Mouse (Mus musculus) MEL (cell line): Measurements from ENCODE around the gene Ttc29. TPM values are rescaled to one million over a fixed set of nuclear protein-coding genes. Genes with fewer than 3 reads are reported as not detected.

Source experiments
- DNase-seq: peaks from one replicate; pipeline ENCODE4 v3.0.0; 2011; ENCODE audit warnings: low read depth, low spot score
- H3K27ac ChIP-seq: 2 replicates; pipeline ENCODE4 v1.5.1; 2012; ENCODE audit warnings: low read depth, mild to moderate bottlenecking, control low read depth, low read length, moderate library complexity; ENCODE audit not compliant: control insufficient read depth
- H3K27me3 ChIP-seq, 2 experiments: fragments of 150-350 bp in 1 of 2; sonication (generic) in 1 of 2; 2 replicates each; pipeline ENCODE4 v1.6.1; 2012; ENCODE audit warnings: low read length in 2 of 2, mild to moderate bottlenecking in 2 of 2, improper control_type of control experiment in 1 of 2, moderate library complexity in 1 of 2; ENCODE audit not compliant: insufficient read depth in 2 of 2, control insufficient read depth in 1 of 2
- H3K36me3 ChIP-seq, 2 experiments: 2 replicates each; pipeline ENCODE4 v1.6.1; 2012 to 2014; ENCODE audit warnings: low read length in 2 of 2, improper control_type of control experiment in 1 of 2, inconsistent platforms in 1 of 2, mild to moderate bottlenecking in 1 of 2; ENCODE audit not compliant: insufficient read depth in 2 of 2, control insufficient read depth in 1 of 2
- H3K4me1 ChIP-seq, 2 experiments: fragments of 150-350 bp in 1 of 2; sonication (generic) in 1 of 2; 2 replicates each; pipeline ENCODE4 v1.6.1; 2012; ENCODE audit warnings: low read length in 2 of 2, improper control_type of control experiment in 1 of 2, mild to moderate bottlenecking in 1 of 2; ENCODE audit not compliant: insufficient read depth in 2 of 2, control insufficient read depth in 1 of 2
- H3K4me3 ChIP-seq, 2 experiments: fragments of 150-350 bp in 1 of 2; sonication (generic) in 1 of 2; 2 replicates each; pipeline ENCODE4 v1.5.1; 2012; ENCODE audit warnings: low read depth in 2 of 2, low read length in 2 of 2, mild to moderate bottlenecking in 2 of 2, moderate library complexity in 2 of 2, control low read depth in 1 of 2, improper control_type of control experiment in 1 of 2; ENCODE audit not compliant: control insufficient read depth in 1 of 2, insufficient read depth in 1 of 2
- H3K79me2 ChIP-seq: 2 replicates; pipeline ENCODE4 v1.6.1; 2012; ENCODE audit warnings: mild to moderate bottlenecking, low read length, moderate library complexity; ENCODE audit not compliant: control insufficient read depth, poor library complexity, insufficient read depth
- H3K9ac ChIP-seq: 2 replicates; pipeline ENCODE4 v1.6.1; 2012; ENCODE audit warnings: low read depth, mild to moderate bottlenecking, control low read depth, low read length, moderate library complexity; ENCODE audit not compliant: control insufficient read depth, poor library complexity, severe bottlenecking
- H3K9me3 ChIP-seq: fragments of 150-350 bp; sonication (generic); replicated peaks from 2 replicates; pipeline ENCODE4 v1.6.1; 2012; ENCODE audit warnings: mild to moderate bottlenecking, low read length, improper control_type of control experiment, moderate library complexity; ENCODE audit not compliant: insufficient read depth
- BHLHE40 ChIP-seq: IDR thresholded peaks from 2 replicates; pipeline ENCODE4 v1.6.1; 2012; ENCODE audit warnings: low read depth, mild to moderate bottlenecking, inconsistent platforms, low read length, improper control_type of control experiment, borderline replicate concordance
- CHD1 ChIP-seq: IDR thresholded peaks from 2 replicates; pipeline ENCODE4 v1.6.1; 2012; ENCODE audit warnings: low read depth, mild to moderate bottlenecking, inconsistent platforms, low read length, improper control_type of control experiment
- CTCF ChIP-seq, 3 experiments: IDR thresholded peaks in 2 of 3; conservative IDR thresholded peaks in 1 of 3; 2 replicates each; pipeline ENCODE4 v1.5.1; 2011 to 2012; ENCODE audit warnings: low read length in 3 of 3, low read depth in 2 of 3, mild to moderate bottlenecking in 2 of 3, improper control_type of control experiment in 1 of 3, inconsistent platforms in 1 of 3, mixed read lengths in 1 of 3, moderate library complexity in 1 of 3; ENCODE audit not compliant: control insufficient read depth in 1 of 3, insufficient read depth in 1 of 3, poor library complexity in 1 of 3, severe bottlenecking in 1 of 3
- ELF1 ChIP-seq: IDR thresholded peaks from 2 replicates; pipeline ENCODE4 v1.6.1; 2014; ENCODE audit warnings: low read depth, mild to moderate bottlenecking, inconsistent platforms, low read length, improper control_type of control experiment, moderate library complexity
- EP300 ChIP-seq, 2 experiments: IDR thresholded peaks; 2 replicates each; pipeline ENCODE4 v1.6.1; 2011; ENCODE audit warnings: improper control_type of control experiment in 2 of 2, low read length in 2 of 2, low read depth in 1 of 2, mild to moderate bottlenecking in 1 of 2
- ETS1 ChIP-seq: IDR thresholded peaks from 2 replicates; pipeline ENCODE4 v1.6.1; 2012; ENCODE audit warnings: low read depth, mild to moderate bottlenecking, inconsistent platforms, low read length, improper control_type of control experiment, moderate library complexity
- GABPA ChIP-seq: IDR thresholded peaks from 2 replicates; pipeline ENCODE4 v1.6.1; 2012; ENCODE audit warnings: low read depth, mild to moderate bottlenecking, inconsistent platforms, low read length, improper control_type of control experiment, moderate library complexity
- GATA1 ChIP-seq: IDR thresholded peaks from 2 replicates; pipeline ENCODE4 v1.6.1; 2011; ENCODE audit warnings: low read depth, low read length, improper control_type of control experiment
- HCFC1 ChIP-seq: IDR thresholded peaks from 2 replicates; pipeline ENCODE4 v1.6.1; 2012; ENCODE audit warnings: low read depth, mild to moderate bottlenecking, inconsistent platforms, low read length, improper control_type of control experiment, moderate library complexity
- JUND ChIP-seq: IDR thresholded peaks from 2 replicates; pipeline ENCODE4 v1.6.1; 2011; ENCODE audit warnings: low read depth, mild to moderate bottlenecking, improper control_type of control experiment, low read length
- KAT2A ChIP-seq: conservative IDR thresholded peaks from 2 replicates; pipeline ENCODE4 v1.6.1; 2012; ENCODE audit warnings: low read depth, low read length, improper control_type of control experiment, inconsistent platforms
- MAX ChIP-seq: IDR thresholded peaks from 2 replicates; pipeline ENCODE4 v1.6.1; 2011; ENCODE audit warnings: low read length, improper control_type of control experiment
- MAZ ChIP-seq: IDR thresholded peaks from 2 replicates; pipeline ENCODE4 v1.6.1; 2012; ENCODE audit warnings: low read depth, mild to moderate bottlenecking, inconsistent platforms, low read length, improper control_type of control experiment
- MEF2A ChIP-seq: IDR thresholded peaks from 2 replicates; pipeline ENCODE4 v1.6.1; 2014; ENCODE audit warnings: low read depth, mild to moderate bottlenecking, inconsistent platforms, low read length, improper control_type of control experiment; ENCODE audit not compliant: poor library complexity, insufficient replicate concordance, severe bottlenecking; ENCODE audit errors: extremely low read depth
- MYC ChIP-seq: IDR thresholded peaks from 2 replicates; pipeline ENCODE4 v1.6.1; 2011; ENCODE audit warnings: low read depth, mild to moderate bottlenecking, low read length, improper control_type of control experiment, moderate library complexity
- NELFE ChIP-seq: IDR thresholded peaks from 2 replicates; pipeline ENCODE4 v1.6.1; 2011; ENCODE audit warnings: low read depth, low read length, improper control_type of control experiment
- POLR2A ChIP-seq, 2 experiments: IDR thresholded peaks; 2 replicates each; pipeline ENCODE4 v1.6.1; 2011 to 2012; ENCODE audit warnings: low read length in 2 of 2, mild to moderate bottlenecking in 2 of 2, control low read depth in 1 of 2, improper control_type of control experiment in 1 of 2, low read depth in 1 of 2, moderate library complexity in 1 of 2; ENCODE audit not compliant: control insufficient read depth in 1 of 2, insufficient read depth in 1 of 2, poor library complexity in 1 of 2
- RAD21 ChIP-seq: IDR thresholded peaks from 2 replicates; pipeline ENCODE4 v1.6.1; 2011; ENCODE audit warnings: mild to moderate bottlenecking, low read depth, low read length, improper control_type of control experiment
- RCOR1 ChIP-seq: IDR thresholded peaks from 2 replicates; pipeline ENCODE4 v1.6.1; 2012; ENCODE audit warnings: low read depth, mild to moderate bottlenecking, inconsistent platforms, low read length, improper control_type of control experiment
- TBP ChIP-seq: IDR thresholded peaks from 2 replicates; pipeline ENCODE4 v1.8.0; 2011; ENCODE audit warnings: low read depth, low read length, improper control_type of control experiment
- TCF12 ChIP-seq: IDR thresholded peaks from 2 replicates; pipeline ENCODE4 v1.6.1; 2014; ENCODE audit warnings: low read depth, mild to moderate bottlenecking, inconsistent platforms, low read length, improper control_type of control experiment, moderate library complexity
- USF1 ChIP-seq: IDR thresholded peaks from 2 replicates; pipeline ENCODE4 v1.6.1; 2014; ENCODE audit warnings: low read depth, mild to moderate bottlenecking, inconsistent platforms, low read length, improper control_type of control experiment, moderate library complexity
- ZC3H11A ChIP-seq: IDR thresholded peaks from 2 replicates; pipeline ENCODE4 v1.6.1; 2012; ENCODE audit warnings: low read depth, mild to moderate bottlenecking, inconsistent platforms, low read length, improper control_type of control experiment
- ZMIZ1 ChIP-seq: IDR thresholded peaks from 2 replicates; pipeline ENCODE4 v1.6.1; 2012; ENCODE audit warnings: low read depth, mild to moderate bottlenecking, inconsistent platforms, low read length, improper control_type of control experiment, moderate library complexity
- polyA plus RNA-seq, 2 experiments: library from polyadenylated mRNA; stranded (reverse) in 1 of 2; unstranded in 1 of 2; fragments of >175 nt in 1 of 2; fragments of >200 nt in 1 of 2; gene quantifications; 2 replicates each; pipeline versions ENCODE4 v1.2.1 to v1.2.4; 2012; ENCODE audit warnings: low replicate concordance in 2 of 2, low read depth in 1 of 2; ENCODE audit not compliant: insufficient read length in 2 of 2, insufficient read depth in 1 of 2, missing spikeins in 1 of 2
- total RNA-seq: library from RNA; depleted of rRNA; stranded (reverse); fragments of 300-350 nt; gene quantifications from 2 replicates; pipeline ENCODE4 v1.2.3, GENCODE M21; 2012

Gene Ttc29
- total and polyA plus RNA-seq, 3 experiments = not detected

DNA sequence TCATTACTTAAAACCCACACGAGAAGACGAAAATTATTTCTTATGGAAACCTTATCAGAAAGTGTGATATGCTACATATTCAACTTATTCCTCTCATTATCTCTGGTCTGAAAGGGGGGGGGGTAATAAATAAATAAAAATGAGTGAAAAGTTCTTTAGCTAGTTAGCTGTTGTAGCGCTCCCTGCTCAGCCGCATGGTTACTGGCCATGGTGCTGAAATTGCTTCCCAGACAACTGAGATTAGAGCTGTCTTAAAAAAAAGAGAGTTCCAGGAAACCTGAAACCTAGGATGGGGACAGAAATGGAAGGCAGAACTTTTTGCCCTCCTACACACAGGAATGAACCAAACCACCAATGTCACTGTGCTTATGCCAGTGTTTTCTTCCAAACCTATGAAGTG is 218.3 kb downstream of the Ttc29 start:
- no peaks in the 10 kb centered on the region for H3K36me3 ChIP-seq
- peak; percentile 46 for DNase-seq
- no peak overlapping the region for H3K9ac ChIP-seq
- H3K27ac ChIP-seq = no peak overlapping the region
- H3K27me3 ChIP-seq = no peaks in the 10 kb centered on the region
- H3K9me3 ChIP-seq = no peaks in the 10 kb centered on the region
- TF ChIP-seq TBP (no peak), MAZ (no peak), GABPA (no peak), RCOR1 (no peak), MYC (no peak), USF1 (no peak), ZMIZ1 (no peak), BHLHE40 (no peak)
- H3K79me2 ChIP-seq = no peaks in the 10 kb centered on the region
- no peaks in the 10 kb centered on the region for H3K4me1 ChIP-seq
- no peak overlapping the region for H3K4me3 ChIP-seq

DNA sequence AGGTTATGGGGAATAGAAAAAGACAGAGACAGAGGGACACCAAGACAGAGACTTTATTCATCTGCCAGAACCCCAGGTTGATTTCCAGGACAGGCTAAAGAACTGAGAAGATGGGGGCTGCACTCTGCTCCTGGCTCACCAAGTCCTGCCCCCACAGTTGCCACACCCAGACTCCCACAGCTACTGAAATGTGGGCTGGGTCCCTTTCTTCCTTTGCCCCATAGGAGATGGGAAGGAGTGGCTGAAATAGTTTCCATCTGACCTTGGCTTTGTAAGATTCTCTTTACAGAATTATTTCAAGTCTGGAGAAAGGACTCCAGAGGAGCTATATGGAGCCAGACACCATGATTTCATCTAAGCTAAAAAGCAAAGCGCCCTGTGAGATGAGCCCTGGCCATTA is 219.4 kb downstream of the Ttc29 start:
- no peaks in the 10 kb centered on the region for H3K9me3 ChIP-seq
- H3K27me3 ChIP-seq = no peaks in the 10 kb centered on the region
- H3K79me2 ChIP-seq = no peaks in the 10 kb centered on the region
- H3K4me1 ChIP-seq = no peaks in the 10 kb centered on the region
- DNase-seq = no peak
- TF ChIP-seq KAT2A (no peak), GABPA (no peak), CHD1 (no peak), CTCF (IDR thresholded peaks at IDR 0.05 in 2 of 3, conservative IDR thresholded peaks at IDR 0.05 in 1 of 3; ENCODE audit: control insufficient read depth in 1 of 3, insufficient read depth in 1 of 3, low read depth in 2 of 3, low read length in 3 of 3, poor library complexity in 1 of 3, severe bottlenecking in 1 of 3) (no peak), EP300 (IDR thresholded peaks at IDR 0.05; ENCODE audit: low read depth in 1 of 2, low read length in 2 of 2) (no peak), ZC3H11A (no peak), ELF1 (no peak), NELFE (no peak), MEF2A (no peak), MAX (no peak), HCFC1 (no peak), ETS1 (no peak), POLR2A (IDR thresholded peaks at IDR 0.05; ENCODE audit: control insufficient read depth in 1 of 2, insufficient read depth in 1 of 2, low read depth in 1 of 2, low read length in 2 of 2, poor library complexity in 1 of 2) (no peak), GATA1 (no peak), ZMIZ1 (no peak), MAZ (no peak), RAD21 (no peak), JUND (no peak), TCF12 (no peak), BHLHE40 (no peak)
- H3K27ac ChIP-seq = no peak overlapping the region
- H3K36me3 ChIP-seq = no peaks in the 10 kb centered on the region
- no peak overlapping the region for H3K4me3 ChIP-seq
- no peak overlapping the region for H3K9ac ChIP-seq
